Mouse (Mus musculus) thymus, adult 2 months (tissue): Measurements from ENCODE around the gene Lyst.

ENCODE experiments used
- CTCF ChIP-seq: fragments of 200-500 bp; IDR thresholded peaks from 2 replicates; pipeline ENCODE4 v1.5.1; 2012; ENCODE audit warnings: mild to moderate bottlenecking, control low read depth, low read length, moderate library complexity, borderline replicate concordance; ENCODE audit not compliant: control insufficient read depth, poor library complexity, insufficient read depth; ENCODE audit errors: extremely low read depth
- POLR2A ChIP-seq: fragments of 200-500 bp; IDR thresholded peaks from 2 replicates; pipeline ENCODE4 v1.6.1; 2012; ENCODE audit warnings: mild to moderate bottlenecking, low read length, control low read depth, moderate library complexity; ENCODE audit not compliant: control insufficient read depth, poor library complexity, insufficient read depth; ENCODE audit errors: extremely low read depth

DNA sequence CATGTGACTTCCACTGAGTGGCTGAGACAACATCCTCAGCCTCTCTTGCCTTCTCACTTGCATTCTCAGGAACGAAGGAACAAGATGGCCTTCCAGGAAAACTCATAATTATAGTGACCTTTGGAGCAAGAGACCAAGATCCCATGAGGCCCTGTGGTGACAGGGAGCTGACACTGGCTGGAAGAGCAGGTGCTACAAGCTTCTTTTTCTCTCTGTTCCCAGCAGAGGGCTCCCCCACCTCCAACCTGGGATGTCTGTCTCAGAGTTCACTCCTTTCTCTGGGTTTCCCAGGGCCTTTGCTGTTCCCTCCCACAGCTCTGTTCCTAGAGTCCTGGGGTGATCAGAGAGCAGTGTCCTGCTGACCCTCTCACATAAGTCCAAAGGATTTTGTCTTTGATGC lies 237.9 kb downstream of the Lyst start:
- TF ChIP-seq POLR2A (no peak), CTCF (no peak)
